Mouse (Mus musculus) kidney, postnatal 0 days (tissue): Measurements from ENCODE around the gene Mef2c. TPM values are rescaled to one million over a fixed set of nuclear protein-coding genes. Genes with fewer than 3 reads are reported as not detected.

ENCODE experiments used
- ATAC-seq: fragments of 200-750 bp; cut with Nextera tagmentation; replicated peaks from 2 replicates; pipeline ENCODE4 v1.8.0; 2017; ENCODE audit warnings: low read depth, moderate number of reproducible peaks, moderate TSS enrichment, moderate library complexity; ENCODE audit not compliant: low FRiP score
- DNase-seq: peaks from one replicate; pipeline ENCODE4 v3.0.0-alpha.2; 2016; ENCODE audit warnings: low spot score
- H3K27ac ChIP-seq: fragments of 300-500 bp; sonication (generic); 2 replicates; pipeline ENCODE4 v1.5.1; 2014; ENCODE audit warnings: mild to moderate bottlenecking
- H3K27me3 ChIP-seq: fragments of 300-500 bp; sonication (generic); 2 replicates; pipeline ENCODE4 v1.6.1; 2014; ENCODE audit warnings: low read length, mixed read lengths; ENCODE audit not compliant: insufficient read depth
- H3K36me3 ChIP-seq: fragments of 300-500 bp; sonication (generic); 2 replicates; pipeline ENCODE4 v1.6.1; 2014; ENCODE audit warnings: low read length, mixed read lengths; ENCODE audit not compliant: insufficient read depth
- H3K4me1 ChIP-seq: fragments of 300-500 bp; sonication (generic); replicated peaks from 2 replicates; pipeline ENCODE4 v1.6.1; 2014; ENCODE audit warnings: antibody characterized with exemption, low read length, mixed read lengths; ENCODE audit not compliant: insufficient read depth
- H3K4me2 ChIP-seq: fragments of 300-500 bp; sonication (generic); 2 replicates; pipeline ENCODE4 v1.6.1; 2014; ENCODE audit warnings: mild to moderate bottlenecking, low read length, moderate library complexity, mixed read lengths
- H3K4me3 ChIP-seq: fragments of 300-500 bp; sonication (generic); replicated peaks from 2 replicates; pipeline ENCODE4 v1.5.1; 2014; ENCODE audit warnings: low read depth, low read length
- H3K9ac ChIP-seq: fragments of 300-500 bp; sonication (generic); 2 replicates; pipeline ENCODE4 v1.6.1; 2014; ENCODE audit warnings: low read depth, low read length
- H3K9me3 ChIP-seq: fragments of 300-500 bp; sonication (generic); replicated peaks from 2 replicates; pipeline ENCODE4 v1.6.1; 2016; ENCODE audit warnings: low read length, inconsistent platforms, mixed read lengths
- CTCF ChIP-seq: IDR thresholded peaks from 2 replicates; pipeline ENCODE4 v1.5.1; 2016; ENCODE audit warnings: antibody characterized with exemption, low read depth, mild to moderate bottlenecking, moderate library complexity
- WGBS: fragments of 180-500 bp; shearing (Covaris S2); extraction: QIAGEN DNeasy Blood & Tissue Kit; methylation state at CpG from one replicate; pipeline ENCODE4 v1.1.7; 2014; 5-methylcytosine and 5-hydroxymethylcytosine counted together
- polyA plus RNA-seq: library from polyadenylated mRNA; unstranded; fragments of >200 nt; fragmentation: Nextera tagmentation; extraction: Ambion mirVana; gene quantifications from 2 replicates; pipeline ENCODE4 v1.2.1, GENCODE M21; 2015

Gene Mef2c
- polyA plus RNA-seq, 1 experiment from 2014 or later: 51.8 TPM

DNA sequence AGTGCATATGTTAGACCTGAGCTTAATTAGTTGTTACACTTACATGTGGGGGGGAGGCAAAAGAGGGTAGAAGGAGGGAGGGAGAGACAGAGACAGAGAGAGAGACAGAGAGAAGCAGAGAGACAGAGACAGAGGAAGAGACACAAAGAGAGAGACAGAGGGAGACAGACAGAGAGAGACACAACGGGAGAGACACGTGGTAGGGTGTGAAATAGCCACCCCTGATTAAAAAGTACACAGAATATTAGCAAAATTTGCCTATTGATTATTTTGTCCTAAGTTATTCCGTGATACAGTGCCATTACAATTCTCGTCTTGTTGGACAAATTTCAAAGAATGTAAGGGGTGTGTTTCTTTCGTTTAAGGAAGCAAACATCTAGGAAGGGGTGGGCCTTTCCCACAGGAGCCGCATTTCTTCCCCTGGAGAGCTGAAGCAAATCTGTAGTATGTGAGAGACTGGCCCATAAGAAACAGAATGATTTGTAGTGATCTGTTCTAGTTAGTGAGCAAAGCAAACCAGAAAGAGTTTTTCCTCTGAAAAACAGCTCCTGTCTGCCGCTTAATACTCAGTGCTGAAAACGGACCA is 26.0 kb downstream of the Mef2c start:
- H3K4me2 ChIP-seq: peak overlapping the region; percentile 42
- ATAC-seq (no peak), DNase-seq (peak; percentile 48)
- H3K9ac ChIP-seq: no peak overlapping the region
- 41% methylated on average over 8 of the region's 8 CpGs for WGBS
- peak overlapping the region; percentile 14; the same call in 1 of the 2 replicates for H3K4me3 ChIP-seq
- H3K27me3 ChIP-seq: no peaks in the 10 kb centered on the region
- H3K36me3 ChIP-seq: no peaks in the 10 kb centered on the region
- H3K27ac ChIP-seq: no peak overlapping the region
- H3K4me1 ChIP-seq: no peaks in the 10 kb centered on the region
- TF ChIP-seq CTCF: no peak
- H3K9me3 ChIP-seq: no peaks in the 10 kb centered on the region

- DNase-seq: no peak
- no peak for TF ChIP-seq CTCF
- H3K4me1 ChIP-seq: no peaks in the 10 kb centered on the region
- WGBS: 83% methylated on average over 4 of the region's 4 CpGs
- no peaks in the 10 kb centered on the region for H3K27me3 ChIP-seq
- no peaks in the 10 kb centered on the region for H3K36me3 ChIP-seq
- H3K4me2 ChIP-seq: no peak overlapping the region
- no peaks in the 10 kb centered on the region for H3K9me3 ChIP-seq
- no peak overlapping the region for H3K27ac ChIP-seq
- H3K9ac ChIP-seq: no peak overlapping the region
- H3K4me3 ChIP-seq: no peak overlapping the region
- no peak for ATAC-seq
Observed at GRCm38 (mm10) chr13:83530889-83531288, 27.1 kb downstream of the Mef2c start.

- Histone ChIP-seq H3K4me3 (no peak overlapping the region), H3K27me3 (no peaks in the 10 kb centered on the region), H3K4me2 (no peak overlapping the region), H3K4me1 (no peaks in the 10 kb centered on the region), H3K9ac (no peak overlapping the region), H3K27ac (no peak overlapping the region), H3K9me3 (no peaks in the 10 kb centered on the region), H3K36me3 (no peaks in the 10 kb centered on the region)
- ATAC-seq (no peak), DNase-seq (peak; percentile 58)
- peak; percentile 35 for TF ChIP-seq CTCF
- 56% methylated on average over 8 of the region's 8 CpGs for WGBS
Observed at GRCm38 (mm10) chr13:83531968-83532591, 28.2 kb downstream of the Mef2c start.

GRCm38 (mm10) chr13:83536361-83536760 is 32.5 kb downstream of the Mef2c start:
- 87% methylated on average over 3 of the region's 3 CpGs for WGBS
- ATAC-seq (no peak), DNase-seq (no peak)
- Histone ChIP-seq H3K27me3 (no peaks in the 10 kb centered on the region), H3K4me1 (no peaks in the 10 kb centered on the region), H3K9ac (no peak overlapping the region), H3K4me3 (no peak overlapping the region), H3K9me3 (no peaks in the 10 kb centered on the region), H3K4me2 (no peak overlapping the region), H3K36me3 (no peaks in the 10 kb centered on the region), H3K27ac (no peak overlapping the region)
- no peak for TF ChIP-seq CTCF

DNA sequence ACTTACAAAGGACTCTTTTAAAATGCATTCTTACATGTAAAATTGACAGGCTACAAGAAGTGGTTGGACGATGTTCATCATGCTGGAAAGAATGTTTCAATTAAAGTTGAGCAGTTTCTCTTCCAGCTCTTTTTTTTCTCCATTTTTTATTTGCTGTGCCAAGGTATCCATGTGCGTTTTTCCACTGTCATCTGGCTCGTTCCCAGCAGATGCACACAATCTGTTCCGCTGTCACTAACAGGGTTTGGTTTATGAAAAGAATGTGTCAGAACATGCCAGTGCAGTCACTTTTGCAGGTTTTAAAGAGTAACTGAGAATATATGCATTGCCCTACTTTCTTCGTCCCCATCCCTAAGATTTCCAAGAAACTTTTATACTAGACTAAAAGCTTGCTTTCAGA is 33.3 kb downstream of the Mef2c start:
- ATAC-seq (no peak), DNase-seq (no peak)
- no peak overlapping the region for H3K9ac ChIP-seq
- 71% methylated on average over 5 of the region's 5 CpGs for WGBS
- H3K4me2 ChIP-seq: no peak overlapping the region
- H3K4me1 ChIP-seq: no peaks in the 10 kb centered on the region
- no peaks in the 10 kb centered on the region for H3K36me3 ChIP-seq
- H3K27ac ChIP-seq: no peak overlapping the region
- no peak overlapping the region for H3K4me3 ChIP-seq
- no peaks in the 10 kb centered on the region for H3K27me3 ChIP-seq
- no peak for TF ChIP-seq CTCF
- no peaks in the 10 kb centered on the region for H3K9me3 ChIP-seq

DNA sequence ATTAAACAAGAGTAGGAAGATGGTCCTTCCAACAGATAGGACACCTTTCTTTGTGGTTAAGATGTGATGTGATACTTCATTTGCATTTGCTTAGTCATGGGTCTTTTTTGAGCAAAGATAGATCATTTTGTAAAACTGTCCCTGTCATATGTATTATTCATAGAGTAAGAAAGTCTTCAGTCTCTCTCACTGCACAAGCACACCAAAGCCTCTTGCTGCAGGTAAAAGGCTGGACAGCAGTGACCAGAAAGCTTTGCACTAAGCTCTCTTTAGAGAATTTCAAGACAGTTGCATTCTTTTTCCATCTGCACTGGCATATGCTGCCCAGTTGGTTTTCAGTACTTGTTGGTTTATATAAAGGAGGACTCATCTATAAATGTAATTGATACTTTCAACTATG is 36.1 kb downstream of the Mef2c start:
- H3K4me2 ChIP-seq: no peak overlapping the region
- DNase-seq (no peak), ATAC-seq (no peak)
- H3K27ac ChIP-seq: no peak overlapping the region
- no peak for TF ChIP-seq CTCF
- H3K4me3 ChIP-seq: no peak overlapping the region
- H3K27me3 ChIP-seq: no peaks in the 10 kb centered on the region
- no peak overlapping the region for H3K9ac ChIP-seq
- H3K4me1 ChIP-seq: no peaks in the 10 kb centered on the region
- H3K36me3 ChIP-seq: no peaks in the 10 kb centered on the region
- H3K9me3 ChIP-seq: no peaks in the 10 kb centered on the region

DNA sequence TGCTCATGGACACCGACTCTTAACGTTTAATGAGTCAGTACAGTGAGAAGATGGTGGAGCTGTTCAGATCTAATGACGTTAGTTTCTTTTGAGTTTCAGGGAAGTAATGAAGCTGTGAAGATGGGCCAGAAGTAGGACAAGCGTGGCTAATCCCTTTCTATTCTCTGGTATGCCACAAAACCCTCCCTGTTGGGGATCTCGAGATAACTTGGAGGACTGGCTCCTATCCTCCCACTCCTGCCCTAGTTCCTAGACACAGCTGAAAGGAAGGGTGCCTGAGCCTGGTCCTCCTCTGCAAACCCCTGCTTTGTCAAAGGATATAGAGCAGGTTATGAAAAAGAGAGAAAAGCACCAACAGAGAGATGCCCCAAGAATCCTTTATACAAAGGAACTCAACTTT is 38.8 kb downstream of the Mef2c start:
- no peak overlapping the region for H3K9ac ChIP-seq
- WGBS: 74% methylated on average over 5 of the region's 5 CpGs
- no peak overlapping the region for H3K4me2 ChIP-seq
- H3K4me1 ChIP-seq: no peaks in the 10 kb centered on the region
- no peaks in the 10 kb centered on the region for H3K27me3 ChIP-seq
- no peak for TF ChIP-seq CTCF
- no peak for DNase-seq
- no peak overlapping the region for H3K4me3 ChIP-seq
- ATAC-seq: no peak
- H3K9me3 ChIP-seq: no peaks in the 10 kb centered on the region
- no peaks in the 10 kb centered on the region for H3K36me3 ChIP-seq
- H3K27ac ChIP-seq: no peak overlapping the region
